Mouse (Mus musculus) right cerebral cortex, postnatal 4 days (tissue): ENCODE measurements at regions not wholly inside any gene's neighbourhood (a gene's known extent, or its start where the extent isn't known, plus 50 kb on each side); places are given as distances from the start of the nearest gene placed in this dataset.
A peak's percentile ranks its signal among the peaks of the same experiment; 100 is the strongest.

Experiments used
- DNase-seq: peaks from one replicate; pipeline ENCODE4 v3.0.0-alpha.2; 2022

DNA sequence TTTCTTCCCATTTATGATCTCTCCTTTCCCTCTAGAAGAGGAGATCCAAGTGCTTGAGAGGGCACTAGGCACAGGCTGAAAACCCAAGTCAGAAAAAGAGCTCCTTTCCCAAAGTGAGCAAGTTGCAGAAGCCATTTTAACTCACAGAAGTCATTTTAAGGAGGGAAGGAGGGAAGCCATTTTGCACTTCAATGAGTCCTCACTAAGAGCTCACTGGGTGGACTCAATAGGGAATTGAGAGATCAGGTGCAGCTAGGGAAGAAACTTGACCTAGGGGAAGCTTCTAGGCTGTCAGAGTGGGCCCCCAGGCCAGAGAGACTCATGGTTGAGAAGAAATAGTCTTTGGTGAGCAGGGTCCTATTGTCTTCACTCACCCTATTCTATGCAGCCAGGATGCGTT, 363.5 kb upstream of the Nrp1 start:
- DNase-seq = no peak

GRCm38 (mm10) chr8:127995490-127995889, 362.9 kb upstream of the Nrp1 start:
- no peak for DNase-seq

GRCm38 (mm10) chr8:128002386-128002785, 356.0 kb upstream of the Nrp1 start:
- DNase-seq = no peak

- no peak for DNase-seq
Measured at GRCm38 (mm10) chr8:128002806-128003205, 355.6 kb upstream of the Nrp1 start.

GRCm38 (mm10) chr8:128003385-128003784, 355.0 kb upstream of the Nrp1 start:
- no peak for DNase-seq

DNA sequence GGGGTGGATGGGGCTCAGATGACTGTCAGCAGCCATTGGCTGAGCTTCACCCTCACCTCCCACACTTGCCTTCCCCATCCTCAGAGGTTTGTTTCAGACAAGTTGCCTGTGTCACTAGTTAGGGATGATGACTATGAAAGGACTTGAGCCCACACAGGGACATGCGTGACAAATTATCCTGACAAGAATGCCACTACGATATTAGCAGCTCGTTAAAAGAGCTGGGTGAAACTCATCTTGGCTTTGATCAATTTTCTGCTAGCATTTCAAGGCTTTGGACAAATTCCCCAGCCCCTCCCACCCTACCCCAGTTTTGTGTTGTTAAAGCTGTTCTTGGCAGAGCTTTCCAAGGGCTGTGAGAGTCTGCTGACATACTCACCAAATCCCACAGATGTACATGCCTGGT, 354.5 kb upstream of the Nrp1 start:
- DNase-seq = no peak

DNA sequence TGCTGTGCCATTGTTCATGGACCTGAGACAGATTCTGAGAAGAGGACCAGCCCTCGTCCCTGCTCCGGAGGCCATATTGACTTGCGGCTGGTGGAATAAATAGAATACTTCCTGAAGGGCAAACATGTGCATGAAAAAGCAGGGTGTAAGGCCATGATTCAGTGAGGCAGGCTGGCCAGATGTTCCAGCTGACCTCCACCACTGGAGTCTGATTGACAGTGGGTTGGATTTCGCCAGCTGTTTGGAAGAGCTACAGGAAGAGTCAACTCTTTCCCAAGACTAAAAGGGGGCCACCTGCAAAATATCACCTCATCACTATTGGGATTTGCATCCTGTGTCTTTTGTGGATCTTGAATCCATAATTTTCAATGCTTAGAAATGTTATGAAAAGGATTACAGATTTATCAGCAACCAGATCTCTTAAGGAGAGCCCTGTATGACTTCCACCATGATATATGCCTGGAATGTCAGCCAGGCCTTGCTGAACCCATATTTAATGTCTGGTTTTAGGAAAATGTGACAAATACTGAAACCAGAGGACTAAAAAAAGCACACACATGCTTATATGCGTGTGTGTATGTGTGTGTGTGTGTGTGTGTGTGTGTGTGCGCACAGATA, 348.9 kb upstream of the Nrp1 start:
- no peak for DNase-seq

DNA sequence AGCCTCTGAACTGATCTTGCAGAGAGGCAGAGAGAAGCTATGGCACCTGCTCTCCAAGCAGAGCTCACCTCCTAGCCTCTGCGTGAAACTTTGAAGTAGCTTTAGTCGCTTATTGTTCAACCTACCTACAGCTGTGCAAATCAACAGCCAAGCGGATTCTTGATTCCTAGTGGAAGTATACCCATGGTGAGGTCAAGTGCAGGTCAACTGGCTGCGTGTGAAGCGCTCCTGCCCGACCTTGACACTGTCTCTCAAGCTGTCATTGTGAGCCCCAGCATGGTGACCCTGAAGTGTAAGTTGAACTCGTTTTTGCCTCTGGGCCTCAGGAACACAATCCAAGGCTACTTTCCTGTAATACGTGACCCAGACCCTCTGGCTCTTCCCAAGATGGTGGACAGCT, 341.2 kb upstream of the Nrp1 start:
- no peak for DNase-seq

- no peak for DNase-seq
Measured at GRCm38 (mm10) chr8:128023661-128024060, 334.7 kb upstream of the Nrp1 start.

- DNase-seq = no peak
Measured at GRCm38 (mm10) chr8:128024774-128025222, 333.6 kb upstream of the Nrp1 start.

- peak; percentile 47 for DNase-seq
Measured at GRCm38 (mm10) chr8:128025251-128025856, 333.1 kb upstream of the Nrp1 start.

GRCm38 (mm10) chr8:128026981-128027380, 331.4 kb upstream of the Nrp1 start:
- no peak for DNase-seq

GRCm38 (mm10) chr8:128030335-128031280, 327.8 kb upstream of the Nrp1 start:
- peak; percentile 23 for DNase-seq

- DNase-seq = no peak
Measured at GRCm38 (mm10) chr8:128034127-128034526, 324.3 kb upstream of the Nrp1 start.

- DNase-seq = no peak
Measured at GRCm38 (mm10) chr8:128035672-128036071, 322.7 kb upstream of the Nrp1 start.

DNA sequence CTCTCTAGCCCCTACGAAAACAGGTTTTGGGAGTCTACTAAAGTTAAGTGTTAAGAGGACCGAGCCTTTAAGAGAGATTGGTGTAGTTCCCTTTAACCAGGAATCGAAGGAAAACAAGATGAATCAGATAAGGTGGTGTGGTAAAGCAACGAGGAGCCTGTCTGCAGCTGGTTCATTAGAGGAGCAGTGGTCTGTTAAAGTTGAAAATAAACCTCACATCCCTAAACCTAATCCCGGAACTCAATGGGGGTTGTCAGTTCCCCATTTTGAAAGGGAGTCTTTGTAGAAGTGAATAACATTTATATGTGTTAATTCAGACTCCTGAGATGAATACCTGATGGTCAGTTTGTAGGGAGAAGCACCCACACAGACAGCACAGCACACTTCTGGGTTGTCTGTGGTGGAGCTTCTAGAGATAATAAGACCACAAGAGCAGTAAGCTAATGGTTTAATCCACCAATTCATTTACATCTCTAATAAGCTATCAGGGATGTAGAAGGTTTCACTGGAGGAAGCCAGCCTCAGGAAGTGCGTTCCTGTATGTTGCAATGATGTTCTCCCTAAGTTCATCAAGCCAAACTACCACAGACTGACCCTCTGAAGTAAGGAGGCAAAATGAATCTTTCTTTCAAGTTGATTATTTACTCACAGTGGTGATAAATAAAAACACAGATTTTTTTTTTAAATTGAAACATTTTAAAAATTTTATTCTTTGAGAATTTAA, 318.9 kb upstream of the Nrp1 start:
- DNase-seq = no peak

DNA sequence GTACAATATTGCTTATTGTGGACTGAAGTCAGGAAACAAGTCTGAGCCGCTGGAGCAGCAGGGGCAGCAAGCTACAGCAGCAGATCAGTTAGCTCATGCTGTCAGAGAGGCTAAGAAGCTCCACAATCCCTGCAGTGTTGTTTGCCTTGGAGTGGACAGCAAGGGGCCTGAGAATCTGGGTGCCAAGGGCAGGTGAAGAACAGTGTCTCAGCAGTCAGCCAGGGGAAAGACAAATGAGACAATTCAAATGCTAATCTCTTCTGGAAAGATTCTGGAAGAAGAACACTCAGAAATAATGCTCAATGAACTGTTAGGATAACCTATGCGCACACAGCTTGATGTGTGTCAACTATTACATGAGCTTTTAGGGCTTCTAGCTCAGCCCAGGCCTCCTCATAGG, 315.5 kb upstream of the Nrp1 start:
- no peak for DNase-seq

DNA sequence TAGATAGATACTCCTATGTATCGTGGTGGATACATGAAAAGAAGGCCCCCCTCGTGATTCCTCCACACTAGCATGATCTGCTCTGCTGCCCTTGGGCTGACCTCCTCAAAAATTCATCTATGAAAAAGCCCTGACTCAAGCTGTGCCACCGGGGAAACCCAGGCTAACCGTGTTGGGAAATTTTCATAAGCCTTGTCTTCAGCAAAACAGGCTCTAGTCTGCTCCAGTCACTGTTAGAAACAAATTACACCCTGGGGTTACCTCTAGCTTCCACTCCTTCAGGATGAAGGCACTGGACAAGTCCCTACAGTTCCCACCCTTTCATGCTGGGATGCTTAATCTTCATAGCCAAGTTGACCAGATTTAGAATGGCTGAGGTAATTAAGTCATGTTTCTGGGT, 315.0 kb upstream of the Nrp1 start:
- DNase-seq = no peak

- no peak for DNase-seq
Measured at GRCm38 (mm10) chr8:128056251-128056650, 302.2 kb upstream of the Nrp1 start.

DNA sequence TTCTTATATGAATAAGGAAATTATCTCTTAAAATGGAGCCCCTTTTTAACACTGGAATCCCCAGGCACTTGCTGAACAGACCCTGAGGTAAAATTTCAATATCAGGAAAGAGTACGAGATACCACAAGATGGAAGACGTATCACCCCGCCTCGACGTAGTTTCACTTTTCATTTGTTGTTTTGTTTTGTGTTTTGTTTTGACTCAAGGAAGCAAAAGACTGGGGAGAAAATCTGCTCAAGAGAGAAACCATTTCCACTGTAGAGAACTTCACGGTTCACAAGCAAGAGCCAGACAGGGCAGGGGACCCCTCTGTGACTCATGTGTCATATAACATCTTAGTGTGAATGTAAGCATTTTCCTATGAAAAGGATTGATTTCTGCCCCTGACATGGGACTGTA, 300.6 kb upstream of the Nrp1 start:
- DNase-seq = no peak

DNA sequence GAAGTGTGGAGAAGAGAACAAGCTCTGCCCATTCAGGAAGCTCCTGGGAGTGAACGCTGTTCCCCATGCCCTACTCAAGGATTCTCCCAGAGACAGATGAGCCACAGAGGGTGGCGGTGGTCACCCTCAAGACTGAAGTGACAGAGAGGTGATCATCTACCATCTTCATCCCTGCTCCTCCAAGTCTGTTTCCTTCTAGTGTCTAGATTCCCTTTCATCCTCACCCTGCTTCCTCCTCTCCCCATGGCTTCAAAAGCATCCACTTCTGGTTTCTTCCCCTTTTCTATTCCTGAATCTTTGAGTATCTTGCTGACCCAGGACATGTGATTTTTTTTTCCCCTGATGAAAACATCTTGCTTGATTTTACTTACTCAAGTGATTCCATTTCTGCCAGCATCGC, 298.6 kb upstream of the Nrp1 start:
- no peak for DNase-seq

DNA sequence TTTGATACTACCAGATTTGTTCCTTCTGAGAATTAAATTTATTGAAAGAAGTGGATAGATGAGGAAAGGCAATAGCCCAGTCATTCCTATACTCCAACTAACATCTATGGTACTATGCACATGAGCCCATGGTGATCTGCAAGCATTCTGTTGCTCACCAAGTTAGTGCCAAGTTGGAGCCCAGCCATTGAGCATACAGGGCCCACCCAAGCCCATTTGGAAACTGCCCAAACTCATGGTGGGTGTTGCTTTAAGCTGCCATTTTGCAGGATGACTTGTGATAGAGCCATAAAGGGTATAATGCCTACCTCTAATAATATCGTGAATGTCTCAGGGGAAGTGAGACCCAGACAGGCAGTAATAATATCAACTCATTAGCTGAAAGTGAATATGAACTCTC, 294.2 kb upstream of the Nrp1 start:
- DNase-seq = no peak

DNA sequence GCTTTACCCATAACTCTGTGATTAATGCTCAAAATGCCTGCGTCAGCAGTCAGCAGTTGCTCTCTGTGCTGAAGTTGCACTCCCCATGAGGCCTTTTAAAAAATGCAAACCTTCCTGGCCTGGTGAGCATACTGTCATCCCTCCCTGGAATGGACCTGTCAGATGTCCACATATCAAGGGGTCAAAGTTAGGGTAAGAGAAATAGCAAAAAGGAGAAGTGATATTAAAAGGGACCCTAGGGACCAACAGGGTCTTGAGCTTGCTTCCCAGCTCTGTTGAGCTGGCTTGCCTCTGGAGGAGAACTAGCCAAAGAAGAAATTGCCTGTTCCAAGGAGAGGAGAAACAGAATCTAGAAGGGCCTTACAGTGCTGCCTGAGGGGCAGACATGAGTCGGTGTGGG, 293.3 kb upstream of the Nrp1 start:
- DNase-seq = no peak
